In genomic region chr12:105010213-105010790, GRCm38 (mm10) we compare ENCODE assay signal across 8 mouse cellular contexts. TPM values are rescaled to one million over a fixed set of nuclear protein-coding genes. Genes with fewer than 3 reads are reported as not detected.
DNase-seq lines count a peak whose midpoint lies in the region; ATAC-seq and TF ChIP-seq lines count a peak whose summit lies in the region.

No protein-coding gene starts in this region.

- H3K27ac ChIP-seq in left cerebral cortex, adult 2 months: no peak overlapping the region
- no peak overlapping the region for H3K27ac ChIP-seq in embryonic facial prominence, embryonic 14.5 days (replicated peaks; ENCODE audit: low read depth, low read length)
- H3K27ac ChIP-seq in limb, embryonic 13.5 days: no peak overlapping the region

- peak overlapping the region; percentile 70 for H3K4me3 ChIP-seq in left cerebral cortex, adult 2 months
- peak overlapping the region; percentile 67 for H3K4me3 ChIP-seq in embryonic facial prominence, embryonic 14.5 days (ENCODE audit: low read depth, low read length)
- H3K4me3 ChIP-seq in limb, embryonic 13.5 days: peak overlapping the region; percentile 69

- intact Hi-C loops in left cerebral cortex, adult 2 months (cut with DNase I): no loop called here
- intact Hi-C loops in left cerebral cortex, postnatal 36 days (cut with DNase I): loop anchor here (5.0 kb wide), 1 partner anchor 33 kb away; no protein-coding TSS in a partner anchor

- ATAC-seq in embryonic facial prominence, embryonic 14.5 days (ENCODE audit: low read depth): peak; percentile 23; the same call in 1 of the 2 replicates
- no peak for ATAC-seq in limb, embryonic 13.5 days (ENCODE audit: low FRiP score, low read depth)
- ATAC-seq in neutrophil, adult 5-6 weeks (ENCODE audit: extremely low read depth, insufficient number of reproducible peaks, low FRiP score, poor library complexity, severe bottlenecking): peak; percentile 21; the same call in 1 of the 2 replicates

- 22% methylated on average over 9 of the region's 9 CpGs for WGBS in embryonic facial prominence, embryonic 14.5 days
- 20% methylated on average over 9 of the region's 9 CpGs for WGBS in limb, embryonic 13.5 days

- DNase-seq in left cerebral cortex, adult 2 months (ENCODE audit: extremely low spot score in 1 of 2, low spot score in 2 of 2): no peak
- no peak for DNase-seq in left cerebral cortex, postnatal 36 days (ENCODE audit: low spot score in 2 of 2)
- no peak for DNase-seq in embryonic facial prominence, embryonic 14.5 days (ENCODE audit: low spot score)
- DNase-seq in adrenal gland, postnatal 10 days: no peak
- no peak for DNase-seq in thymus, postnatal 14 days
- no peak for DNase-seq in cerebellum, adult 9-11 months

- no peak for TF ChIP-seq CTCF in left cerebral cortex, adult 2 months (IDR thresholded peaks at IDR 0.05)

- peak overlapping the region; percentile 98 for H3K4me2 ChIP-seq in embryonic facial prominence, embryonic 14.5 days (ENCODE audit: low read depth, low read length)
- peak overlapping the region; percentile 99 for H3K4me2 ChIP-seq in limb, embryonic 13.5 days (replicated peaks)

- no peaks in the 10 kb centered on the region for H3K36me3 ChIP-seq in embryonic facial prominence, embryonic 14.5 days (ENCODE audit: control insufficient read depth, insufficient read depth, low read length)
- H3K36me3 ChIP-seq in limb, embryonic 13.5 days: no peaks in the 10 kb centered on the region

- no peaks in the 10 kb centered on the region; the same call in 1 of the 2 replicates for H3K27me3 ChIP-seq in embryonic facial prominence, embryonic 14.5 days (replicated peaks; ENCODE audit: control insufficient read depth, insufficient read depth, low read length)
- H3K27me3 ChIP-seq in limb, embryonic 13.5 days: peaks cover 49% of the 10 kb centered on the region

- H3K9ac ChIP-seq in embryonic facial prominence, embryonic 14.5 days (ENCODE audit: low read depth, low read length): peak overlapping the region; percentile 72
- H3K9ac ChIP-seq in limb, embryonic 13.5 days: peak overlapping the region; percentile 72

- peaks cover 23% of the 10 kb centered on the region for H3K4me1 ChIP-seq in embryonic facial prominence, embryonic 14.5 days (ENCODE audit: control insufficient read depth, insufficient read depth, low read length)
- peaks cover 34% of the 10 kb centered on the region for H3K4me1 ChIP-seq in limb, embryonic 13.5 days

- H3K9me3 ChIP-seq in embryonic facial prominence, embryonic 14.5 days (ENCODE audit: control insufficient read depth, low read length): no peaks in the 10 kb centered on the region
- no peaks in the 10 kb centered on the region for H3K9me3 ChIP-seq in limb, embryonic 13.5 days

RNA-seq across cellular contexts. Expression of gene Syne3, which starts 0.7 kb away (rescaled TPM):
- total RNA-seq in left cerebral cortex, adult 2 months (2021): 1 to 10 TPM; 1.7 to 1.9 TPM
- total RNA-seq in left cerebral cortex, postnatal 36 days (2021): 1 to 10 TPM; 1.0 to 2.1 TPM
- 1.8 and 3.0 TPM in 2 replicates for polyA plus RNA-seq in embryonic facial prominence, embryonic 14.5 days (2014; fragmentation: Nextera tagmentation; extraction: Ambion mirVana)
- polyA plus RNA-seq in limb, embryonic 13.5 days (2015; fragmentation: Nextera tagmentation; extraction: Ambion mirVana): 1.4 and 1.6 TPM in 2 replicates
- 20.7 and 21.2 TPM in 2 replicates for total RNA-seq in neutrophil, adult 5-6 weeks (2017)
- 1 to 10 TPM; 9.1 to 9.5 TPM for total RNA-seq in adrenal gland, postnatal 10 days (2021)

RNA-seq across cellular contexts. Expression of gene Glrx5, which starts 22.2 kb away (rescaled TPM):
- 10 to 100 TPM; 46.0 to 50.2 TPM for total RNA-seq in left cerebral cortex, adult 2 months (2021)
- total RNA-seq in left cerebral cortex, postnatal 36 days (2021): 10 to 100 TPM; 41.1 to 51.5 TPM
- 183 and 186 TPM in 2 replicates for polyA plus RNA-seq in embryonic facial prominence, embryonic 14.5 days (2014; fragmentation: Nextera tagmentation; extraction: Ambion mirVana)
- polyA plus RNA-seq in limb, embryonic 13.5 days (2015; fragmentation: Nextera tagmentation; extraction: Ambion mirVana): 146 and 148 TPM in 2 replicates
- total RNA-seq in neutrophil, adult 5-6 weeks (2017): 8.0 and 9.1 TPM in 2 replicates
- total RNA-seq in adrenal gland, postnatal 10 days (2021): 100 to 1,000 TPM; 158 to 160 TPM
